Mouse (Mus musculus) lung, postnatal 0 days (tissue): ENCODE data around the gene Lin28a. TPM values are rescaled to one million over a fixed set of nuclear protein-coding genes. Genes with fewer than 3 reads are reported as not detected.

Source experiments
- ATAC-seq: fragments of 200-750 bp; cut with Nextera tagmentation; 2 replicates; pipeline ENCODE4 v1.8.0; 2017; ENCODE audit warnings: moderate library complexity
- DNase-seq: peaks from one replicate; pipeline ENCODE4 v3.0.0-alpha.2; 2016; ENCODE audit warnings: low spot score
- H3K27ac ChIP-seq: fragments of 300-500 bp; sonication (generic); 2 replicates; pipeline ENCODE4 v1.5.1; 2014; ENCODE audit warnings: antibody characterized with exemption, mild to moderate bottlenecking, low read length, mixed read lengths
- H3K27me3 ChIP-seq: fragments of 300-500 bp; sonication (generic); replicated peaks from 2 replicates; pipeline ENCODE4 v1.6.1; 2014; ENCODE audit warnings: low read length, mixed read lengths; ENCODE audit not compliant: insufficient read depth
- H3K36me3 ChIP-seq: fragments of 300-500 bp; sonication (generic); 2 replicates; pipeline ENCODE4 v1.6.1; 2014; ENCODE audit warnings: low read length, mixed read lengths; ENCODE audit not compliant: insufficient read depth
- H3K4me1 ChIP-seq: fragments of 300-500 bp; sonication (generic); 2 replicates; pipeline ENCODE4 v1.6.1; 2014; ENCODE audit warnings: antibody characterized with exemption, low read depth, low read length, mixed read lengths; ENCODE audit not compliant: insufficient read depth
- H3K4me2 ChIP-seq: fragments of 300-500 bp; sonication (generic); replicated peaks from 2 replicates; pipeline ENCODE4 v1.6.1; 2014; ENCODE audit warnings: low read depth, mild to moderate bottlenecking, low read length, moderate library complexity, mixed read lengths
- H3K4me3 ChIP-seq: fragments of 300-500 bp; sonication (generic); 2 replicates; pipeline ENCODE4 v1.5.1; 2014; ENCODE audit warnings: low read depth, low read length
- H3K9ac ChIP-seq: fragments of 300-500 bp; sonication (generic); replicated peaks from 2 replicates; pipeline ENCODE4 v1.6.1; 2014; ENCODE audit warnings: low read depth, mild to moderate bottlenecking
- H3K9me3 ChIP-seq: fragments of 300-500 bp; sonication (generic); 2 replicates; pipeline ENCODE4 v1.6.1; 2016; ENCODE audit warnings: low read length, mixed read lengths
- CTCF ChIP-seq: IDR thresholded peaks from 2 replicates; pipeline ENCODE4 v1.5.1; 2016; ENCODE audit warnings: antibody characterized with exemption, mild to moderate bottlenecking
- EP300 ChIP-seq: IDR thresholded peaks from 2 replicates; pipeline ENCODE4 v1.6.1; 2016; ENCODE audit warnings: antibody characterized with exemption, mild to moderate bottlenecking, control low read depth
- WGBS: fragments of 180-500 bp; shearing (Covaris S2); extraction: QIAGEN DNeasy Blood & Tissue Kit; methylation state at CpG from one replicate; pipeline ENCODE4 v1.1.7; 2014; 5-methylcytosine and 5-hydroxymethylcytosine counted together
- polyA plus RNA-seq: library from polyadenylated mRNA; unstranded; fragments of >200 nt; fragmentation: Nextera tagmentation; extraction: Ambion mirVana; gene quantifications from 2 replicates; pipeline ENCODE4 v1.2.1, GENCODE M21; 2015

Lin28a gene
- polyA plus RNA-seq, result 0.19 TPM in 1 of 2 replicates, not detected in the other

DNA sequence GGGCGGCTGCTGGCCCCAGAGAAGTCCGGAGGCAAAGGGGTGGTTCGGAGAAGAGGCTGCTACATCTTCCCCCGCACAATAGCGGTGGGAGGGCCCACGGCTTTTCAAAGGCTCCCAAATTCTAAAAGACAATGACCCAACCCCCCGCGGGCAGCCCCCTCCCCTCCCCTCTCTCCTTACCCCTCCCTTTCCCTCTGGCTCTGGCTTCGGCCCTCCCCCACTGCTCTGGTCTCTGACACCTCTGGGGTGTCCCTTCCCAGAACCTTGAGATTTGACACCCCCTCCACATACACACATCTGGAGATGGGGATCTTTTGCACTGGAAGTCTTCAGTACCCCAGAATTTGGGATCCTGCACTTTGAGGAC is at the start of gene Lin28a:
Lin28a (minus strand) TSS at position 63 of the 367 bp plus-strand sequence.
- H3K4me2 ChIP-seq, result no peak within 1 kb of the TSS
- H3K36me3 ChIP-seq, result no peaks in the 10 kb centered on the region
- TF ChIP-seq EP300 (no peak), CTCF (no peak)
- no peak within 1 kb of the TSS for H3K27ac ChIP-seq
- DNase-seq, result no peak
- ATAC-seq, result no peak
- H3K4me1 ChIP-seq, result no peaks in the 10 kb centered on the region
- WGBS, result 3% methylated on average over 8 of the region's 9 CpGs
- peaks cover 28% of the 10 kb centered on the region for H3K27me3 ChIP-seq
- H3K9ac ChIP-seq, result no peak within 1 kb of the TSS
- no peaks in the 10 kb centered on the region for H3K9me3 ChIP-seq
- H3K4me3 ChIP-seq, result no peak within 1 kb of the TSS

DNA sequence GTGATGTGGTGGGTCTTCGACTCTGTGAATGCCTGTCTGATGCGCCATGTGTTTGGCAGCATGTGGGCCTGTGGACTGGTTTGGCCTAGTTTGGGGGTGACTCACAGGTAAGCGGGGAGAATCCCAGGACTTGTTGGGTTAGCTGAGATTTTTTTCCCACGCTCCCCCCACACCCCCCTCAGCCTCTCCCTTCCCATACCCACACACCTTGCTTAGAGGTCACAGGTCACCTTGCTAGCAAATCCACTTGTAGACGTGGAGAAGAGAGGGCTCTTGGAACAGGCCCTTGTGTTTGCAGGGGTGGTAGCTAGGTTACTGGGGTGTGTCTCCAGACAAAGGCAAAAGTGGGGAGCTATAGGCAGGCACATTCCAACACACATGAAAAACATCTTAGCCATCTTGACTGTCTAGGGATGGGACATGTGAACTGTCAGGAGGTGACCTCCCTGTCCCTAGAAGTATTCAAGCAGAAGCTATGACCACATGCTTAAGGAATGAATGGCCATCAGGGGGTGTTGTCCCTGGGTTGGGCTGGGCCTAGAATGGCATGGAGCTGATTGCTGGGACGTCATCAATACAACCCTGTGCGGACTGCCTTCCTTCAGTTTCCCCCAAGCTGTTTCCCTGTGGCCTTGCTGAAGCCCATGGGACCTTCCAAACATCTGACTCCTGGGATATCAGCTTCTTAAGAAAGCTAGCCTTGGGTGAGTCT is 49.3 kb upstream of the Lin28a start:
- Histone ChIP-seq H3K27me3 (no peaks in the 10 kb centered on the region), H3K36me3 (no peaks in the 10 kb centered on the region), H3K9me3 (no peaks in the 10 kb centered on the region), H3K4me3 (no peak overlapping the region), H3K4me2 (no peak overlapping the region), H3K9ac (no peak overlapping the region), H3K27ac (no peak overlapping the region), H3K4me1 (no peaks in the 10 kb centered on the region)
- ATAC-seq (peak; percentile 78), DNase-seq (peak; percentile 73)
- TF ChIP-seq EP300, result no peak
- TF ChIP-seq CTCF, result no peak
- WGBS, result 55% methylated on average over 7 of the region's 7 CpGs

DNA sequence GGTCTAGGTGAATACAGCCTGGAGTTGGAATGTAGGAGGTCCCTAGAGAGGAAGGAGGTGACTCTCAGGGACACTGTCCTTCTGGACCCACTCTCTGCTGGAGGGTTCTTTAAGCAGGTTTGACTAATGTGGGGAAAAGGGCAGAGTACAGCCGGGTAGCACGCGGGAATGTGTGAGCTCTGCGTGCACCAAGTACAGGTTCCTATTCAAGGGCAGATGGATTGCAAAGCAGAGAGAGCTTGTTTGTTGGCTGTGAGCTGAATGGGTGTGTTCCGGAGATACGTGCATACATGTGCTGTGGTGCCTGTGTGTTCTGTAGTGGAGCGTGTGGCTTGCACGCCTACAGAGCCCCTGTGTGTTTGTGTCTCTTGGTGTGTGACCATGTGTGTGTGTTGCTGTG is 48.7 kb upstream of the Lin28a start:
- H3K4me3 ChIP-seq, result no peak overlapping the region
- H3K9me3 ChIP-seq, result no peaks in the 10 kb centered on the region
- H3K27ac ChIP-seq, result no peak overlapping the region
- peak; percentile 26 for ATAC-seq
- no peak overlapping the region for H3K9ac ChIP-seq
- WGBS, result 59% methylated on average over 8 of the region's 8 CpGs
- no peak for DNase-seq
- H3K4me1 ChIP-seq, result no peaks in the 10 kb centered on the region
- H3K36me3 ChIP-seq, result no peaks in the 10 kb centered on the region
- H3K4me2 ChIP-seq, result no peak overlapping the region
- no peak for TF ChIP-seq EP300
- TF ChIP-seq CTCF, result no peak
- no peaks in the 10 kb centered on the region for H3K27me3 ChIP-seq

DNA sequence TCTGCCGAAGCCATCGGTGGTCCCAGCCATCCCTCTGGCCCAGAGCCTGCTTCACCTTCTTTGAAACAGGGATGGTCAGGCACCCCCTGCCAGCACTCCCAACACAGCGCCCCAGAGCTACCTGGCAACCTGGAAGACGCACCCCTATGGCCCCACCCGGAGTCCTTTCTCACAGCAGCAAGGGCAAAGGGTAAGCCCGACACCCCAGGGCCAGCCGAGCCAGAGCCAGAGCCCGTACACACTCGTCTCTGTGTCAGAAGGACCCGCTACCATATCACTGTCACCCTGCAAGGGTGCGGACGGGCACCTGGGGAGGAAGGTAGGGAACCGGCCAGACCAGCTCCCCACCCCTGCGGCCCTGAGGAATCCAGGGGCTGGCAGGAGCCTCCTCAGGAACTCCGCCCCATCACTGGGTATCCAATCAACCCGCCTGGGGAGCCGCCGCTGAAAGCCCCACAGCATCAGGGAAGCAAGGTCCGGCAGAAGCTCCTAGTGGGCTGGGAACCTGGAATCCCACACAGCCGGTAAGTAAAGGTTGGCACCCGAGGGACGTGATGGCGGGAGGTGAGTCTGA is 46.9 kb upstream of the Lin28a start:
- no peak overlapping the region for H3K9ac ChIP-seq
- TF ChIP-seq EP300, result no peak
- no peak for TF ChIP-seq CTCF
- WGBS, result 16% methylated on average over 22 of the region's 23 CpGs
- H3K27ac ChIP-seq, result no peak overlapping the region
- H3K4me3 ChIP-seq, result no peak overlapping the region
- peak overlapping the region; percentile 43 for H3K4me2 ChIP-seq
- H3K4me1 ChIP-seq, result no peaks in the 10 kb centered on the region
- no peaks in the 10 kb centered on the region for H3K27me3 ChIP-seq
- no peaks in the 10 kb centered on the region for H3K9me3 ChIP-seq
- ATAC-seq (peak; percentile 74), DNase-seq (peak; percentile 48)
- H3K36me3 ChIP-seq, result no peaks in the 10 kb centered on the region

DNA sequence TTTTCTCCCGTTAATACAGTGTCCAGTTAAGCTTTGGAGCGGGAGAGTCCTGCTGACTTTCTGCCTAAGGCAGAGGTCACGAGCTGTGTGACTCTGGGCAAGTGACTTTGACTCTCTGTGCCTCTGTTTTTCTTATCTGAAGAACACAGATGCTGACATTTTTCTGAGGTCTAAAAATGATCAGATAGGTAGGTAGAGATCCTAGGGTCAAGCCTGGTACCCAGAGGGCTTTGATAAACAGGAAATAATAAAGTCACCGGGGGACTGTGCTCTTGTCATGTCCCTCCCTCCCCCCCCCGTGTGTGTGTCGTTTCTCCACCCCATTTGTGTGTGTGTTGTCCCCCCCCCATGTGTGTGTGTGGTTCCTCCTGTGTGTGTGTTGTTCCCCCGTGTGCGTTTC is 43.9 kb upstream of the Lin28a start:
- WGBS, result 43% methylated on average over 6 of the region's 8 CpGs
- Histone ChIP-seq H3K27ac (no peak overlapping the region), H3K9me3 (no peaks in the 10 kb centered on the region), H3K4me1 (no peaks in the 10 kb centered on the region), H3K9ac (no peak overlapping the region), H3K27me3 (no peaks in the 10 kb centered on the region), H3K4me3 (no peak overlapping the region), H3K4me2 (no peak overlapping the region), H3K36me3 (no peaks in the 10 kb centered on the region)
- ATAC-seq (no peak), DNase-seq (no peak)
- TF ChIP-seq CTCF (no peak), EP300 (no peak)

DNA sequence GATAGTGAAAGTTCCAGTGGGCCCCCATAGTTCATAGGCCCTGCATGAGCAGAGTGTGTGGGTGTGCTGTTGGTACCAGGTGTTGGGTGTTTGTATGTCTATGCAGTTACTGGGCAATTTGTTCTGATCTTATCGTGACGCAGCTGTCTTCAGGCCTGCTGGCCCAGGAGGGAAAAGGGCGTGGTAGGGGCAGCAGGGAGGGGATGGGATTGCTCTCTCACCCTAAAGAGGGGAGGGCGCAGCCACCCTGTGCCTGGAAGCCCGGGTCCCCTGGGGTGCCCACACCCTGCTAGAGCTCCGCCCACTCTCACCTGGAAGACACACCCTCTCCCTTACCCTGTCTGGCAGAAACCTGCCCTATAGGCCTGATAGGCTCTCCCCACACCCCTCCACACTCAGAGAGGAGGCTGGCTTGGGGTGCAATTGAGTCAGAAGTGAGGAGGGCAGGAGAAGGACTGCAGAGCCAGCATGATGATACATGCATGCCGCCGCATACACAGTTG is 43.4 kb upstream of the Lin28a start:
- ATAC-seq (peak; percentile 20), DNase-seq (peak; percentile 27)
- H3K27ac ChIP-seq, result peak overlapping the region; percentile 2; the same call in 1 of the 2 replicates
- no peaks in the 10 kb centered on the region for H3K36me3 ChIP-seq
- 51% methylated on average over 8 of the region's 8 CpGs for WGBS
- no peak overlapping the region for H3K4me2 ChIP-seq
- no peaks in the 10 kb centered on the region for H3K27me3 ChIP-seq
- TF ChIP-seq CTCF (no peak), EP300 (no peak)
- H3K9ac ChIP-seq, result no peak overlapping the region
- H3K9me3 ChIP-seq, result no peaks in the 10 kb centered on the region
- no peaks in the 10 kb centered on the region for H3K4me1 ChIP-seq
- no peak overlapping the region for H3K4me3 ChIP-seq
